Mouse (Mus musculus) kidney, adult 2 months (tissue): ENCODE results near the gene Gli3.

Source experiments
- CTCF ChIP-seq: fragments of 200-500 bp; conservative IDR thresholded peaks from 2 replicates; pipeline ENCODE4 v1.5.1; 2011; ENCODE audit warnings: low read depth, mild to moderate bottlenecking, control low read depth, low read length, moderate library complexity, mixed read lengths; ENCODE audit not compliant: insufficient read depth, insufficient read length
- POLR2A ChIP-seq: fragments of 200-500 bp; IDR thresholded peaks from one replicate; pipeline ENCODE4 v1.6.1; 2011; ENCODE audit warnings: low read depth, low read length, control low read depth

GRCm38 (mm10) chr13:15543888-15544640 lies 81.0 kb downstream of the Gli3 start:
- TF ChIP-seq POLR2A = no peak
- no peak for TF ChIP-seq CTCF
